Mouse (Mus musculus) left cerebral cortex, adult 2 months (tissue): Measurements from ENCODE around the gene Iqca. TPM values are rescaled to one million over a fixed set of nuclear protein-coding genes. Genes with fewer than 3 reads are reported as not detected.

ENCODE experiments used
- DNase-seq, 2 experiments: peaks; one replicate each; pipeline ENCODE4 v3.0.0; 2021 to 2022; ENCODE audit warnings: low spot score in 2 of 2, mixed read lengths in 1 of 2; ENCODE audit errors: extremely low spot score in 1 of 2
- H3K27ac ChIP-seq: fragments of 200-600 bp; 2 replicates; pipeline ENCODE4 v1.8.1; 2022
- H3K4me3 ChIP-seq: fragments of 200-600 bp; 2 replicates; pipeline ENCODE4 v1.8.1; 2022
- CTCF ChIP-seq: fragments of 200-600 bp; IDR thresholded peaks from 2 replicates; pipeline ENCODE4 v1.8.1; 2022; ENCODE audit warnings: antibody characterized with exemption, mild to moderate bottlenecking, moderate library complexity
- intact Hi-C: fragments of 180-260 bp; cut with DNase I; formaldehyde crosslinking; loops from one replicate; pipeline ENCODE4 v1.15.1; 2025
- total RNA-seq, 2 experiments: library from RNA; stranded (reverse); gene quantifications; 2 replicates each; pipeline ENCODE4 v1.2.3; 2021

Gene Iqca
- total RNA-seq, 2 experiments from 2014 or later, result 0.29 to 0.75 TPM

DNA sequence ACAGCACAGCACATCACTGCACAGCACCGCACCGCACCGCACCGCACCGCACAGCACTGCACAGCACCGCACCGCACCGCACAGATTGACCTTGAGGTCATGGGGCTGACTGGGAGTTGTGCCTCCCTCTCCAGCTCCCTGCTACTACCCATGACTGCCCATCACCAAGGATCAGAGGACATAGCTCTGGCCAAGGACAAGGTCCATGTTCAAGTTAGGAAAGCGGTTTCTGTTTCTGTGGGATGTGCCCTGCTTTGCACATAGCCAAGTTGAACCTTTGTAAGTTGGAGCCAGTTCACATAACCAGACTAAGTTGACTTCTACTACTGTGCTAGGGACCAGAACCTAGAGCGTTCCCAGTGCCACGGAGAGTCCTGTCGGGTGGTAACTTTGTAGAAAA is 28.6 kb downstream of the Iqca start:
- Histone ChIP-seq H3K27ac (no peak overlapping the region), H3K4me3 (no peak overlapping the region)
- TF ChIP-seq CTCF, result no peak
- intact Hi-C loops, result no loop called here
- no peak for DNase-seq

DNA sequence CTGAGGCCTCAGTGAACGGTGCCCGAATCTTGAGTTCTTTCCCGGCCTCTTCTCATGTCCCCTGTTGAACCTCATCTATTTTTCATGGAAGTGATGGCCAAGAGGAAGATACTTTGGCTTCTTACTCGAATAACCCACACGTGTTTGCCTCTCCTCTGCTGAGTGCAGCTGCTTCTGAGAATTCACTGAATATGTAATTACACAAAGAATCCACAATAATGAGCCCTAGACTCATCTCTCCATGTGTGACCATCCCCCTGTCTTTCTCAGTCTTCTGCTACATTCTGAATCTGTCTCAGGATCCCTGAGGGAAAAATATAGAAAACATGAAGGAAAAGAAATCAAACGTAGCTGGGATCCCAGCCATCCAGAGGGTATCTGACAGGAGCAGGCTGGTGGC is 32.5 kb downstream of the Iqca start:
- DNase-seq, result no peak

DNA sequence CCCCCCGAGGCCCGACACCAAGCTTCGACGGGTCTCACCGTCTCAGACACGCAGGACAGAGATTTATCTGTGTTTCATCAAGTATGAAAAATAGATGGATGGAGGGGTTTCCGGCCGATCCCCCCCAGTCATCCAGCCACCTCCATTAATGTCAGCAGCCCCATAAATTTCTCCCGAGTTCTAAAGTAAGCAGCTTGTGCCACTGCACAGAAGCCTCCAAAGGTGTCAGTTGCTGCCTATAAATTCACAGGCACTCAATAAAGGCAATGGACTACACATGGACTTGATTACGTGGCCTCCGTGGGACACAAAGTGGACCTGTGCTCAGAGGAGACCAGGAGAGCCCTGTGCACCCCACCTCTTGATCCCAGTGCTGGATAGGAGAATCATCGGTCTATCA is 34.0 kb downstream of the Iqca start:
- intact Hi-C loops, result no loop called here
- no peak overlapping the region for H3K27ac ChIP-seq
- TF ChIP-seq CTCF, result no peak
- no peak for DNase-seq
- no peak overlapping the region for H3K4me3 ChIP-seq

More for the DNA sequence above, 32.5 kb downstream of the Iqca start:
- H3K4me3 ChIP-seq, result no peak overlapping the region
- no peak for TF ChIP-seq CTCF
- H3K27ac ChIP-seq, result no peak overlapping the region
- intact Hi-C loops, result no loop called here

DNA sequence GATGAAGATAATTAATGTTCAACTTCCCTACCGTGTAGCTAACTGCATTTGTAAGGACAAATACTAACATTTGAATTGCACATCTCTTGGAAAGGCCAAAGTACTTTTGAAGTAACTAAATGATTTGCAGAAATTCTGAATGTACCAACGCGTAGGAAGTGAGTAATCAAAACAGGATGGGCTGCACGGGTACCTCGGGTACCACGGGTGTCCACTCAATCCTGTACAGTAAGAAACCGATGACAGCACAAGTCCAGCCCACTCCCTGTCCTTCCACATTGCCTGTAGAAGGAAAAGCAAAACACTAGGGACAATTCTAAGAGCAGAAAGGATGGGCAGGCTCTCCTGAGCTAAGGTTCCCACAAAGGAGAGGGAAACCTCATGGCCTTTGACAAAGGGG is 36.0 kb downstream of the Iqca start:
- Histone ChIP-seq H3K27ac (no peak overlapping the region), H3K4me3 (no peak overlapping the region)
- TF ChIP-seq CTCF, result no peak
- intact Hi-C loops, result no loop called here
- no peak for DNase-seq

DNA sequence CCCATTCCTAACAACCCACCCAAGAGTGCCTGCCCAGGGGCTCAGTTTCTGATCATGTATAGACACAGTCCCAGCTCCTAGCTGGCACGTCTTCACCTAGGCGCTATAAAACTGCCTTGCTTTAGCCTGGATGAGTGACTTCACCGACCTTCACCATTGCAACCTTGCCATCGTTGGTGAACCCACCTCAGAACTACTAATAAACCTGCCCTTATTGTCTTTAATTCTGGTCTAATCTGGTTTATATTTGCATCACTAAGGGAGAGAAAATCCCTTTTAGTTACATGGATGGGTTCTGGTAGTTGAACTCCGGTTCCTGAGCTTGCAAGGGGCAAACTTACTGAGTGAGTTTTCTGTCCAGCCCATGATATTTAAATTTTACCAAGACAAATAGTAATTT is 38.6 kb downstream of the Iqca start:
- no peak for TF ChIP-seq CTCF
- no peak for DNase-seq
- no peak overlapping the region for H3K27ac ChIP-seq
- intact Hi-C loops, result no loop called here
- no peak overlapping the region for H3K4me3 ChIP-seq

DNA sequence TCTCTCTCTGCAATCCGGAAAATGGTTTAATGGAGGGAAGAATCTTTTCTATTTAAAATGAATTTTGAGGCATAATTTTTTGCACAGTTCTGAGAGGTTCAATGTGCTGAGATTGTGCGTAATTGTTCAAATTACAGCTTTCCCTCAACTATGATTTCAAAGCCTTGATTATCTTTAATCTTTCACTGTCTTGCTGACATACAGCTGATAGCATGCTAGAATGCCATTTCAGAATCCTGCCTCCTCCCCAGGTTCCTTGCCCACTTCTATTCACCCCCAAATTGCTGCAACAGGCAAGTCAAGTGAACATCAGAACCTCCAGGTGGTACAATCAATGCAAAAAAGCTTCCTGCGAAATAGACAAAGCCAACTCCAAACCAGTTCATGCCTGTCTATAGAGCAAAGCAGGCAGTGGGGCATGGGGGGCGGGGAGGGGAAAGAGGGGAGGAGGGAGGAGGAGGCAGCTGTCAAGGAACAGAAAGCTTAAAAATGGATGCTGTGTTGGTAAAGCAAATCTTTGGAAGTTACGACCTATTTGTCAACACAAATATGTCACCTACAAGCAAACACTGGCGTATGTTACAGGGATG is 39.5 kb downstream of the Iqca start:
- no peak for DNase-seq
- no peak for TF ChIP-seq CTCF
- intact Hi-C loops, result no loop called here
- Histone ChIP-seq H3K27ac (no peak overlapping the region), H3K4me3 (no peak overlapping the region)

DNA sequence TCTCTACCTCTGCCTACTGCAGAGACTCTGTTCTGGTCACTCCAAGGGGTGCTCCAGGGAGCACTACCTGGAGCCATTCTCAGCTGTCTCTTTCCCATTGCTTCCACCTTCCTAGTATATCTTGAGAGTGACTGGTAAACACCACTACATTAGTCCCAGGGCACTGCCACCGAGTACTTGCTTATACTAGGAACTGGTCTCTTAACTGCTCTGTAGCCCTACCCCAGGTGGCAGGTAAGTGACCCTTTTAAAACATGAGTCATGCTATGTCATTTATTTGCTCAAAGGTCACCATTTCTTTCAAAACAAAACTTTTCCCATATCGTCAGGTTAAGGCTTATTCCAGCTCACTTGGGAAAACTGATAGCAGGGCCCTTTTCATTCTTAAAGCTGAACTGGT is 40.5 kb downstream of the Iqca start:
- intact Hi-C loops, result no loop called here

DNA sequence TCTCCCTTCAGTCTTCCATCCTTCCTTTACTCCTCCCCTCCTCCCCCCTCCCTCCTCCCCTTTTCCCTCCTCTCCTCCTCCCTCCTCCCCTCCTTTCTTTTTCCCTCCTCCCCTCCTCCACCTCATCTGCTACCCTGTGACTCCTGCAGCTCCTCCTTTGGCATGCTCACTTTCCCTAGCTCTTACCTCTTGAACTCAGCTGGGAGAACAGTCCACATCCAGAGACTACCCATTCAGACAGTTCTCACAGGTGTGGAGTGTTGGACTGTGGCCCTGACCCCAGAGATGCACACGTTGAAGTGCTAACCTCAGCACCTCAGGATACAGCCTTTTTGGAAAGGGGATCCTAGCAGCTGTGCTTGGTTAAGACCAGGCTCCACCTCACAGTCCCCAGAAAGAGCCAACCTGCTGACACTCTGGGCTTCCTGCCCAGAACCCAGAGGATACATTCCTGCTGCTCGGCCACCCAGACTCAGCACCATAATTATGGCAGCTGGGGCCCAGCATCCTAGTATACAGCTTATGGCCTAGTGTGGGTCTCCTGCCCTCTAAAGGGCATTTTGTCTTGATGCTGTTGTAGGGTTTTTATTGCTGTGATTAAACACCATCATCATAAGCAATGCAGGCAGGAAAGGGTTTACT is 41.9 kb downstream of the Iqca start:
- intact Hi-C loops, result no loop called here
- DNase-seq, result no peak
- no peak overlapping the region for H3K27ac ChIP-seq
- TF ChIP-seq CTCF, result no peak
- H3K4me3 ChIP-seq, result no peak overlapping the region

More for the DNA sequence above, 40.5 kb downstream of the Iqca start:
- no peak for DNase-seq
- Histone ChIP-seq H3K4me3 (no peak overlapping the region), H3K27ac (no peak overlapping the region)
- no peak for TF ChIP-seq CTCF

DNA sequence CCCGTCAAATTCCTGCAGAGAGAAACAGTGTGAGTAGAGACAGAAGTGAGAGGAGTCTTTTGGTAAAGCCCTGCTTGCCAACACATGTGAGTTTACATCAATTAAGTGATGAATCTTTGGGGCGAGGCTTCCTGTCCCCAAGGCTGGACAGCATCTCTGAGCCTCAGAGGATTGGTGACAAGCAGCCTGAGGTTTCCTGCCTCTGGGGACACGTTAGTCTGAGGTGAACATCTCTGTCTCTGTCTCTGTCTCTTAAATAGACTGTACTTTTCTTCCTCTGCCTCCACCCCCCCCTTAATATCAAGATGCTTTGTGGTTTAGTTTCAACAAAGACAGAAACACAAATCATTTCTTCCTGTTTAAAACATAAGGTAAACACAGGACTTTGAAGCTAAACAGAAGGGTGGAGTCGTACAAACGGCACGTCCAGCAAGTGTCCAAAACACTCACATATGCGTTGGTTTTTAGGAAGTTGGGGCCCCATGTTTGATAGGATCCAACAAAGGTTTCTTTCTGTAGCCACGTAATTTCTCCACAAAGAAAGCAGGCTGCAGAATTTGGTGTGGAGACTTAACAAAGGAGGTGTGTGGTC is 49.2 kb downstream of the Iqca start:
- Histone ChIP-seq H3K4me3 (no peak overlapping the region), H3K27ac (no peak overlapping the region)
- no peak for DNase-seq
- TF ChIP-seq CTCF, result no peak
- intact Hi-C loops, result no loop called here

DNA sequence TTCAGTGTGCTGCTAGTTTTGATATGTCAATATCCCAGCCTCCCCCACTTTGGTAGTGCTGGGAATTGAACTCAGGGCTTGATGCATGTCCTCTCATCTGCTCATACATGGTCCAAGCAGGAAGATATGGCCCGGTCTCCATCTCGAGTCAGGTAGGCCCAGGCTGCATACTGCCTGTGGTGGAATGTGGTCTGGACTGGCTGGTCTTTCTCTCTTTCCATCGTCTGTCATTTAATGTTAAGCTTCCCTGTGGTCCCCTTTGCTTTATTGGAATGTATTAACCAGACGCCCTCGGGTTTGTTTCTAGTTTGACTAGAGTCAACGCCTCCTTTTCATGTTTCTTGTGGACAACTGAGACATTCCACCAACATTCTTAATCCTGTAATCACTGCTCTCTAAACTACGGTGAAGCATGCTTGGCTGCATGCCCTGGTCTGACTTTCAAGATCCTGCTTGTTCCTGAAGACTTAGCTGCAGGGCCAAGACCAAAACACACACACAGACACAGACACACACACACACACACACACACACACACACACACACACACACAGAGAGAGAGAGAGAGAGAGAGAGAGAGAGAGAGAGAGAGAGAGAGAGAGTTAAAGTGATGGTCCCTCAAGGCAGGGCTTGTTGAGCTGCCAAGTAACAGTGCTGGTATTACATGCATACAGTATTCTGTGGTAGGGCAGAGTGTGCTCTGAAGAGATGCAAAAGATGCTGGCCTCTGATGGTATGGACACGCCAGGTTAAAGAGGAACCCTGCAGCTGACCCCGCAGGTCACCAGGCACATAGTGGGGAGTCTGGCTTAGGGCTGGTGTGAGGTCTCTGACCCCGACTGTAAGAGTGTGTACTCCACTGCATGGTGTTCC is 52.6 kb downstream of the Iqca start:
- H3K27ac ChIP-seq, result no peak overlapping the region
- H3K4me3 ChIP-seq, result no peak overlapping the region
- TF ChIP-seq CTCF, result no peak
- intact Hi-C loops, result no loop called here
- DNase-seq, result no peak

DNA sequence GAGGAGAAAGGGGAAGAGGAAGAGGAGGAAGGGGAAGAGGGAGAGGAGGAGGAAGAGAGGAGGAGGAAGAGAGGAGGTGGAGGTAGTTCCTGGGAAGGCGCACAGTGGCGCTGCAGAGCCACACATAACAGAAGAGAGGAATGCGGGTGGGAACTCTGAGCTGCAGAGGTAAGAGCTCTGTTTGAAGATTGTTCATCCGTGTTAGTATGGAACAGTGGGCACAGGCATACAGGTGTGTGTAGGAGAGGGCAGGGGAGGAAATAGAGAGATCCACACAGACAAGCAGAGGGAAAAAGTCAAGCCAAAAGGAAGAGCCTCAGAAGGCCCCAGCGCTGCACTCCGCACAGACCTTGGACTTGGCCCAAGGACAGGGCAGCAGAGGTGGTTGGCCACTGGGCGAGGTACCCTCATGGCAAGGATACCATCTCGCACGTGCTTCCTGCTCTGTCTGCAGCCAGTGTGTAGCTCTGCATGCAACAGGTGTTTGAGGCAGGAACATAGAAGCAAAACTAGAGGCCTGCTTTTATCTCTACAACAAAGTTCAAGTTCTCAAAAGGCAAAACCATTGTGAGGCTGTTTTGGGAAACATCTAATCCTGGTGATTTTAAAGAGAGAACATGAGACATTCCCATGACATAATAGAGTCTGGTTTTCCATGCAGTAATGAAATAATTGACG is 60.2 kb downstream of the Iqca start:
- DNase-seq, result no peak
- no peak for TF ChIP-seq CTCF
- Histone ChIP-seq H3K4me3 (no peak overlapping the region), H3K27ac (no peak overlapping the region)
- intact Hi-C loops, result no loop called here
